Mouse (Mus musculus) B cell, adult 62 days (primary cell): ENCODE measurements around the gene Gm6460. TPM values are rescaled to one million over a fixed set of nuclear protein-coding genes. Genes with fewer than 3 reads are reported as not detected.

Source experiments
- total RNA-seq: library from RNA; stranded (reverse); gene quantifications from 4 replicates; pipeline ENCODE4 v1.2.4, GENCODE M21; 2023

The Gm6460 gene
- not detected in 4 replicates for total RNA-seq

GRCm38 (mm10) chr5:11594613-11595012 lies at the start of gene Gm6460:
TSS of gene Gm6460 (plus strand) at chr5:11594913.

Other genes with a start within 250 kb of the Gm6460 start
- not detected in 4 replicates for gene Gm8897, start 178.5 kb upstream of the Gm6460 start, total RNA-seq
- not detected in 4 replicates for gene Gm8906, start 92.2 kb upstream of the Gm6460 start, total RNA-seq
- gene Gm8922, start 87.0 kb downstream of the Gm6460 start, total RNA-seq, result not detected in 4 replicates
- gene Gm8926, start 175.6 kb downstream of the Gm6460 start, total RNA-seq, result not detected in 4 replicates